Mouse (Mus musculus) cerebellum, adult 2 months (tissue): ENCODE results near the gene Gm9970.

Source experiments
- CTCF ChIP-seq: fragments of 200-500 bp; IDR thresholded peaks from 2 replicates; pipeline ENCODE4 v1.5.1; 2011; ENCODE audit warnings: low read depth, mild to moderate bottlenecking, control low read depth, low read length, moderate library complexity, borderline replicate concordance; ENCODE audit not compliant: insufficient read depth
- POLR2A ChIP-seq: fragments of 200-500 bp; IDR thresholded peaks from 2 replicates; pipeline ENCODE4 v1.6.1; 2011; ENCODE audit warnings: low read length, control low read depth, borderline replicate concordance; ENCODE audit not compliant: insufficient read depth

DNA sequence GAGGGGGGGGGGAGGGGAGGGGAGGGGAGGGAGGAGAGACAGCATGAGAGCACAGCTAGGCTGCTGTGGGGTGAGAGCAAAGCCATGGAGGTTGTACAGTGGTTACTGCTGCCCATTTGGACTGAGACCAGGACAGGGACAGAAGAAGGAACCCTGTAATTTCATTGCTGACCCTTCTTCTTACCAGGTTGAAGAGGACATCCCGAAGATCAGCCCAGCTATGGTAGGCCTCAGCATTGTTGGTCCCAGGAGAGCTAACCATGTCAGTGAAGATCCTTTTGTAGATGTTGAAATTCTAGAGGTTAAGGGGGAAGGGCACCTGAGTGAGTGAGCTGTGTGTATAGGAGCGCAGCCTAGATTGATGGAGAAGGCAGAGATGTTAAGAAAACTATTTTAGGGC, 14.3 kb upstream of the Gm9970 start:
- TF ChIP-seq CTCF (no peak), POLR2A (no peak)
